Mouse (Mus musculus): Measurements from ENCODE around the gene Parp16. TPM values are rescaled to one million over a fixed set of nuclear protein-coding genes. Genes with fewer than 3 reads are reported as not detected.

The Parp16 gene
- polyA plus RNA-seq, 1 experiment from 2014 or later, result 5.7 TPM

GRCm38 (mm10) chr9:65164870-65165269 is 30.3 kb upstream of the Parp16 start:
- no peak overlapping the region for H3K4me3 ChIP-seq (replicated peaks)
- WGBS, result 18% methylated on average over 1 of the region's 1 CpGs
- peaks cover 6% of the 10 kb centered on the region for H3K36me3 ChIP-seq (replicated peaks)
- no peak overlapping the region for H3K27ac ChIP-seq
- no peaks in the 10 kb centered on the region for H3K27me3 ChIP-seq
- no peaks in the 10 kb centered on the region for H3K9me3 ChIP-seq
- peaks cover 92% of the 10 kb centered on the region for H3K4me1 ChIP-seq
- H3K9ac ChIP-seq, result no peak overlapping the region
- ATAC-seq (ENCODE audit: low FRiP score), result no peak
- H3K4me2 ChIP-seq, result no peak overlapping the region

- Histone ChIP-seq H3K4me1 (peaks cover 81% of the 10 kb centered on the region), H3K4me2 (no peak overlapping the region), H3K9me3 (no peaks in the 10 kb centered on the region), H3K27ac (no peak overlapping the region; the same call in 1 of the 2 replicates), H3K36me3 (replicated peaks) (peaks cover 9% of the 10 kb centered on the region), H3K9ac (no peak overlapping the region; the same call in 1 of the 2 replicates), H3K4me3 (replicated peaks) (no peak overlapping the region), H3K27me3 (no peaks in the 10 kb centered on the region)
- WGBS, result 76% methylated on average over 9 of the region's 9 CpGs
- no peak for ATAC-seq (ENCODE audit: low FRiP score)
Measured at GRCm38 (mm10) chr9:65166386-65166785, 28.8 kb upstream of the Parp16 start.

GRCm38 (mm10) chr9:65168534-65168933 is 26.6 kb upstream of the Parp16 start:
- ATAC-seq (ENCODE audit: low FRiP score), result no peak
- peak overlapping the region; percentile 73 for H3K27ac ChIP-seq
- peaks cover 60% of the 10 kb centered on the region for H3K4me1 ChIP-seq
- no peaks in the 10 kb centered on the region for H3K9me3 ChIP-seq
- H3K4me3 ChIP-seq (replicated peaks), result no peak overlapping the region
- H3K27me3 ChIP-seq, result no peaks in the 10 kb centered on the region
- no peak overlapping the region for H3K9ac ChIP-seq
- no peak overlapping the region for H3K4me2 ChIP-seq
- 70% methylated on average over 4 of the region's 6 CpGs for WGBS
- H3K36me3 ChIP-seq (replicated peaks), result peaks cover 15% of the 10 kb centered on the region

- 52% methylated on average over 4 of the region's 4 CpGs for WGBS
- Histone ChIP-seq H3K36me3 (replicated peaks) (peaks cover 15% of the 10 kb centered on the region), H3K4me1 (peaks cover 57% of the 10 kb centered on the region)
Measured at GRCm38 (mm10) chr9:65168952-65169351, 26.2 kb upstream of the Parp16 start.

GRCm38 (mm10) chr9:65172654-65173053 is 22.5 kb upstream of the Parp16 start:
- no peaks in the 10 kb centered on the region for H3K9me3 ChIP-seq
- no peak overlapping the region for H3K9ac ChIP-seq
- H3K27ac ChIP-seq, result peak overlapping the region; percentile 31; the same call in 1 of the 2 replicates
- H3K4me1 ChIP-seq, result peaks cover 61% of the 10 kb centered on the region
- ATAC-seq (ENCODE audit: low FRiP score), result no peak
- no peak overlapping the region for H3K4me2 ChIP-seq
- H3K36me3 ChIP-seq (replicated peaks), result peaks cover 15% of the 10 kb centered on the region
- H3K4me3 ChIP-seq (replicated peaks), result no peak overlapping the region
- 88% methylated on average over 9 of the region's 9 CpGs for WGBS
- no peaks in the 10 kb centered on the region for H3K27me3 ChIP-seq

More at GRCm38 (mm10) chr9:65168952-65169351, 26.2 kb upstream of the Parp16 start:
- H3K27ac ChIP-seq, result peak overlapping the region; percentile 73
- H3K9ac ChIP-seq, result 0 out of 2 replicates have a peak overlapping the region, but pooled peaks have one; percentile 14
- no peak for ATAC-seq (ENCODE audit: low FRiP score)
- H3K4me2 ChIP-seq, result peak overlapping the region; percentile 8; the same call in 1 of the 2 replicates
- no peaks in the 10 kb centered on the region for H3K9me3 ChIP-seq
- H3K4me3 ChIP-seq (replicated peaks), result no peak overlapping the region
- no peaks in the 10 kb centered on the region for H3K27me3 ChIP-seq

GRCm38 (mm10) chr9:65175234-65175938 is 19.8 kb upstream of the Parp16 start:
- Histone ChIP-seq H3K4me1 (peaks cover 64% of the 10 kb centered on the region), H3K4me3 (replicated peaks) (no peak overlapping the region), H3K36me3 (replicated peaks) (peaks cover 20% of the 10 kb centered on the region), H3K4me2 (peak overlapping the region; percentile 34; the same call in 1 of the 2 replicates), H3K27ac (peak overlapping the region; percentile 95), H3K9ac (peak overlapping the region; percentile 0; the same call in 1 of the 2 replicates), H3K9me3 (no peaks in the 10 kb centered on the region), H3K27me3 (no peaks in the 10 kb centered on the region)
- peak; percentile 19 for ATAC-seq (ENCODE audit: low FRiP score)
- WGBS, result 4% methylated on average over 5 of the region's 5 CpGs

- 0 out of 2 replicates have a peak, but pooled peaks cover 3% of the 10 kb centered on the region for H3K27me3 ChIP-seq
- peak overlapping the region; percentile 95 for H3K27ac ChIP-seq
- peak overlapping the region; percentile 34 for H3K4me2 ChIP-seq
- 11% methylated on average over 9 of the region's 9 CpGs for WGBS
- peaks cover 72% of the 10 kb centered on the region for H3K4me1 ChIP-seq
- peak; percentile 71 for ATAC-seq (ENCODE audit: low FRiP score)
- peak overlapping the region; percentile 5; the same call in 1 of the 2 replicates for H3K9ac ChIP-seq
- H3K4me3 ChIP-seq (replicated peaks), result no peak overlapping the region
- no peaks in the 10 kb centered on the region for H3K9me3 ChIP-seq
- H3K36me3 ChIP-seq (replicated peaks), result peaks cover 22% of the 10 kb centered on the region
Measured at GRCm38 (mm10) chr9:65175939-65176871, 18.9 kb upstream of the Parp16 start.

GRCm38 (mm10) chr9:65177497-65177896 is 17.7 kb upstream of the Parp16 start:
- Histone ChIP-seq H3K4me1 (peaks cover 84% of the 10 kb centered on the region), H3K27me3 (0 out of 2 replicates have a peak, but pooled peaks cover 7% of the 10 kb centered on the region), H3K27ac (peak overlapping the region; percentile 95), H3K4me2 (no peak overlapping the region; the same call in 1 of the 2 replicates), H3K4me3 (replicated peaks) (no peak overlapping the region), H3K36me3 (replicated peaks) (peaks cover 33% of the 10 kb centered on the region), H3K9ac (peak overlapping the region; percentile 9; the same call in 1 of the 2 replicates), H3K9me3 (no peaks in the 10 kb centered on the region)
- ATAC-seq (ENCODE audit: low FRiP score), result no peak
- WGBS, result 55% methylated on average over 3 of the region's 3 CpGs

- H3K27ac ChIP-seq, result peak overlapping the region; percentile 95
- WGBS, result 40% methylated on average over 10 of the region's 10 CpGs
- H3K4me3 ChIP-seq (replicated peaks), result no peak overlapping the region
- ATAC-seq (ENCODE audit: low FRiP score), result no peak
- H3K4me2 ChIP-seq, result peak overlapping the region; percentile 41
- no peaks in the 10 kb centered on the region for H3K9me3 ChIP-seq
- H3K27me3 ChIP-seq, result 0 out of 2 replicates have a peak, but pooled peaks cover 7% of the 10 kb centered on the region
- peaks cover 88% of the 10 kb centered on the region for H3K4me1 ChIP-seq
- H3K36me3 ChIP-seq (replicated peaks), result peaks cover 33% of the 10 kb centered on the region
- peak overlapping the region; percentile 46 for H3K9ac ChIP-seq
Measured at GRCm38 (mm10) chr9:65177912-65178311, 17.2 kb upstream of the Parp16 start.

- H3K27ac ChIP-seq, result peak overlapping the region; percentile 95
- peaks cover 40% of the 10 kb centered on the region for H3K36me3 ChIP-seq (replicated peaks)
- no peaks in the 10 kb centered on the region for H3K9me3 ChIP-seq
- H3K4me3 ChIP-seq (replicated peaks), result no peak overlapping the region; the same call in 1 of the 2 replicates
- peak overlapping the region; percentile 46 for H3K9ac ChIP-seq
- H3K4me2 ChIP-seq, result peak overlapping the region; percentile 41
- peak; percentile 72 for ATAC-seq (ENCODE audit: low FRiP score)
- H3K27me3 ChIP-seq, result 0 out of 2 replicates have a peak, but pooled peaks cover 7% of the 10 kb centered on the region
- WGBS, result under 1% methylated on average over 22 of the region's 22 CpGs
- H3K4me1 ChIP-seq, result peaks cover 88% of the 10 kb centered on the region
Measured at GRCm38 (mm10) chr9:65178336-65179213, 16.6 kb upstream of the Parp16 start.

Data from forebrain, embryonic 12.5 days (tissue).